Mouse (Mus musculus) T-cell, adult 66 days (primary cell): ENCODE measurements around the gene Olfr186. TPM values are rescaled to one million over a fixed set of nuclear protein-coding genes. Genes with fewer than 3 reads are reported as not detected.

ENCODE experiments used
- total RNA-seq, 2 experiments: library from RNA; stranded (reverse); gene quantifications; 3 replicates in 1 of 2; 4 replicates in 1 of 2; pipeline ENCODE4 v1.2.4; 2023

The Olfr186 gene
- not detected for total RNA-seq

DNA sequence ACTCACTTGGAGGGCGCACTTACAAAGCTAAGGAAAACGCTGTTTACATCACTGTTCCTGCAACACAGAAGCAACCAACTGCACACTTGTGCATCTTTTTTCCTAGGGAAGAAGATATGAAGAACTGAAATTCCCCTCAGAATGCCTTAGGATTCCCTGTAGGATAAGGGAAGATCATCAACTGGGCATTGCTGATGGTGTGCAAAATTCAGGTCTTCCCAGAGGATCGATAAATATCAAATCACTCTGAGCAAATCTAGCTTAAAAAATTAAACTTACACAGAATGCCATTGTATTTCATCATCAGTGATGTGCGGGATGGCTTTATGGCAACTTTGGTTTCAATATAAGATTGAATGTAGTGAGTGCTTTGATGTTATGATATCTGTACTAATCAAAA is at the start of gene Olfr186:
TSS of gene Olfr186 (minus strand) at position 101 of the 400 bp plus-strand sequence.

DNA sequence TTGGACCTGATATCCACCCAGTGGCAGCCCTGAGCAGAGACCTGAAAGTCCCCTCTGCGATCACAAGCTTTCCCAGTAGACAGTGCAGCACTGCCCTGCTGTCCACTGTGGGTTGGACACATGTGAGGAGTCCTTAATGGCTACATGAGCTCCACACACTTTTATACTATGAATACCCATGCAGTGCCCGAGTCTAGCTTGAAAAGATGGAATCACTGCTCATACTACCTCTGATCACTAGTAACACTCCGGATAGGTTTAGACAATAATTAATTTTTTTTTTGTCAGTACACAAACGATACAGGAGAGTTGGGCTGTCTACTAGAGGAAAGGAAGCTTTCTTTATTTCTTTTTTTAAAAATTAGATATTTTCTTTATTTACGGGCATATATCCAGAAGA is 47.8 kb upstream of the Olfr186 start, which contains the start of gene Olfr190:
TSS of gene Olfr190 (minus strand) at position 101 of the 400 bp plus-strand sequence.

DNA sequence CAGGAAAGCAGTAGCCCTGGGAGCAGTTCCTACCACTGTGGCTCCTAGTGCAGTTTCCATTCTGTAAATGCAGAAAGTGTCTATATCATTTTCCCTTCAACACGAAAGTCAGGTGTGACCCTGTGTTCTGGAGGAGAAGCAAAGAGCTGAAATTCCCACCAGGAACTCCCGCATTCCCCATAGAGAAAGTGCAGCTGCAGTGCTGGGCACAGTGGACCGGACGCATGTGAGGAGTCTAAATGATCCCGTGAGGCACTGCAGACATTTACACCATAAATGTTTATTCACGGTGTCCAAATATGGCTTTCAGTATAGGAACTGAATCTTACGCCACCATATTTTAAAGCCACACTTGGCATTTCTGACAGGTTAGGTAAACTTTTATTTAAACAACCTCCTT is 9.6 kb upstream of the Olfr186 start, which contains the start of gene Olfr187:
TSS of gene Olfr187 (minus strand) at position 58 of the 400 bp plus-strand sequence.

DNA sequence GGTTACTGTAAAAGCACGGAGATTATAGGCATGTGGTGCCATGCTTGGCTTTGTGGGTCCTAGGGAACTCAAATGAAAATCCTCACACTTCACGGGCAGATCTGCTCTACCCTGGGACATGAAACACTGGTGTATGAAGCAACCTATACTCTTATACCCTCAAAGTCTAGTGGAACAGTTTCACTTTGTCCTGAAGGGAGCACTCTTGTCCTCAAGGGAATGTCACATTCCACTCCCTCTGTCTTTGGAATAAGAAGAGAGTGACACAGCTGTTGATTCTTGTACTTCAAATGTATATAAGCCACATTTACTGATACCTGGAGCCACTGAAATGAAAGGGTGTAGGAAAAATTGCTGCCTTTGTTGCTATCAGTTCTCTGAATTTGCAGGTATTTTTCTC is 35.0 kb downstream of the Olfr186 start, which contains the start of gene Olfr183:
TSS of gene Olfr183 (plus strand) at position 301 of the 400 bp plus-strand sequence.

Other genes with a start within 250 kb of the Olfr186 start
- gene Olfr173, start 230.0 kb downstream of the Olfr186 start, total RNA-seq, result not detected
- gene Olfr175-ps1, start 203.5 kb downstream of the Olfr186 start, total RNA-seq, result not detected
- not detected for gene Olfr177, start 155.5 kb downstream of the Olfr186 start, total RNA-seq
- not detected for gene Olfr178, start 138.2 kb downstream of the Olfr186 start, total RNA-seq
- not detected for gene Olfr181, start 101.5 kb downstream of the Olfr186 start, total RNA-seq
- not detected for gene Olfr180, start 100.9 kb downstream of the Olfr186 start, total RNA-seq
- not detected for gene Olfr183, start 34.9 kb downstream of the Olfr186 start, total RNA-seq
- gene Olfr187, start 9.5 kb upstream of the Olfr186 start, total RNA-seq, result not detected
- gene Olfr190, start 47.7 kb upstream of the Olfr186 start, total RNA-seq, result not detected
- gene Olfr191, start 59.5 kb upstream of the Olfr186 start, total RNA-seq, result not detected
- gene Olfr193, start 81.6 kb upstream of the Olfr186 start, total RNA-seq, result not detected
- gene Olfr194, start 90.8 kb upstream of the Olfr186 start, total RNA-seq, result not detected
- not detected for gene Olfr195, start 116.8 kb upstream of the Olfr186 start, total RNA-seq
- gene Olfr196, start 140.2 kb upstream of the Olfr186 start, total RNA-seq, result not detected
- not detected for gene Olfr198, start 173.2 kb upstream of the Olfr186 start, total RNA-seq
- gene Olfr199, start 189.5 kb upstream of the Olfr186 start, total RNA-seq, result not detected
- gene Olfr201, start 242.3 kb upstream of the Olfr186 start, total RNA-seq, result not detected